Mouse (Mus musculus) kidney, postnatal 0 days (tissue): Measurements from ENCODE around the gene Fat3. TPM values are rescaled to one million over a fixed set of nuclear protein-coding genes. Genes with fewer than 3 reads are reported as not detected.

Source experiments
- ATAC-seq: fragments of 200-750 bp; cut with Nextera tagmentation; replicated peaks from 2 replicates; pipeline ENCODE4 v1.8.0; 2017; ENCODE audit warnings: low read depth, moderate number of reproducible peaks, moderate TSS enrichment, moderate library complexity; ENCODE audit not compliant: low FRiP score
- DNase-seq: peaks from one replicate; pipeline ENCODE4 v3.0.0-alpha.2; 2016; ENCODE audit warnings: low spot score
- H3K27ac ChIP-seq: fragments of 300-500 bp; sonication (generic); 2 replicates; pipeline ENCODE4 v1.5.1; 2014; ENCODE audit warnings: mild to moderate bottlenecking
- H3K27me3 ChIP-seq: fragments of 300-500 bp; sonication (generic); 2 replicates; pipeline ENCODE4 v1.6.1; 2014; ENCODE audit warnings: low read length, mixed read lengths; ENCODE audit not compliant: insufficient read depth
- H3K36me3 ChIP-seq: fragments of 300-500 bp; sonication (generic); 2 replicates; pipeline ENCODE4 v1.6.1; 2014; ENCODE audit warnings: low read length, mixed read lengths; ENCODE audit not compliant: insufficient read depth
- H3K4me1 ChIP-seq: fragments of 300-500 bp; sonication (generic); replicated peaks from 2 replicates; pipeline ENCODE4 v1.6.1; 2014; ENCODE audit warnings: antibody characterized with exemption, low read length, mixed read lengths; ENCODE audit not compliant: insufficient read depth
- H3K4me2 ChIP-seq: fragments of 300-500 bp; sonication (generic); 2 replicates; pipeline ENCODE4 v1.6.1; 2014; ENCODE audit warnings: mild to moderate bottlenecking, low read length, moderate library complexity, mixed read lengths
- H3K4me3 ChIP-seq: fragments of 300-500 bp; sonication (generic); replicated peaks from 2 replicates; pipeline ENCODE4 v1.5.1; 2014; ENCODE audit warnings: low read depth, low read length
- H3K9ac ChIP-seq: fragments of 300-500 bp; sonication (generic); 2 replicates; pipeline ENCODE4 v1.6.1; 2014; ENCODE audit warnings: low read depth, low read length
- H3K9me3 ChIP-seq: fragments of 300-500 bp; sonication (generic); replicated peaks from 2 replicates; pipeline ENCODE4 v1.6.1; 2016; ENCODE audit warnings: low read length, inconsistent platforms, mixed read lengths
- CTCF ChIP-seq: IDR thresholded peaks from 2 replicates; pipeline ENCODE4 v1.5.1; 2016; ENCODE audit warnings: antibody characterized with exemption, low read depth, mild to moderate bottlenecking, moderate library complexity
- WGBS: fragments of 180-500 bp; shearing (Covaris S2); extraction: QIAGEN DNeasy Blood & Tissue Kit; methylation state at CpG from one replicate; pipeline ENCODE4 v1.1.7; 2014; 5-methylcytosine and 5-hydroxymethylcytosine counted together
- polyA plus RNA-seq: library from polyadenylated mRNA; unstranded; fragments of >200 nt; fragmentation: Nextera tagmentation; extraction: Ambion mirVana; gene quantifications from 2 replicates; pipeline ENCODE4 v1.2.1, GENCODE M21; 2015

Fat3 gene
- polyA plus RNA-seq, 1 experiment from 2014 or later = 1.5 TPM

- no peak for TF ChIP-seq CTCF
- 78% methylated on average over 5 of the region's 5 CpGs for WGBS
- DNase-seq = no peak
- Histone ChIP-seq H3K4me3 (no peak overlapping the region), H3K36me3 (no peaks in the 10 kb centered on the region), H3K9me3 (no peaks in the 10 kb centered on the region), H3K4me1 (no peaks in the 10 kb centered on the region), H3K9ac (no peak overlapping the region), H3K27me3 (no peaks in the 10 kb centered on the region), H3K4me2 (no peak overlapping the region), H3K27ac (no peak overlapping the region)
- ATAC-seq = no peak
These were observed 639.7 kb downstream of the Fat3 start for GRCm38 (mm10) chr9:15861402-15861801.
